Mouse (Mus musculus) granulocyte monocyte progenitor cell, adult 5-6 weeks (primary cell): ENCODE data around the gene Aicda. TPM values are rescaled to one million over a fixed set of nuclear protein-coding genes. Genes with fewer than 3 reads are reported as not detected.
"Not testable (repeated sequence)": the region's sequence is repeated elsewhere in the genome, so short reads cannot be mapped to it uniquely, and the experiment has no call there.

ENCODE experiments used
- ATAC-seq: replicated peaks from 2 replicates; pipeline ENCODE4 v1.8.0; 2016; ENCODE audit warnings: mild to moderate bottlenecking, moderate TSS enrichment, inconsistent platforms; ENCODE audit not compliant: poor library complexity, severe bottlenecking
- total RNA-seq, 2 experiments: library from RNA; stranded (forward) in 1 of 2; stranded (reverse) in 1 of 2; fragments of 200-712, 200-1000 nt in 1 of 2; fragments of >200 nt in 1 of 2; fragmentation: Nextera tagmentation in 1 of 2; gene quantifications; 2 replicates each; pipeline ENCODE4 v1.2.3; 2014 to 2017

Gene Aicda
- total RNA-seq (2014; fragmentation: Nextera tagmentation) (not detected in 2 replicates), total RNA-seq (2017) (not detected in 2 replicates)

DNA sequence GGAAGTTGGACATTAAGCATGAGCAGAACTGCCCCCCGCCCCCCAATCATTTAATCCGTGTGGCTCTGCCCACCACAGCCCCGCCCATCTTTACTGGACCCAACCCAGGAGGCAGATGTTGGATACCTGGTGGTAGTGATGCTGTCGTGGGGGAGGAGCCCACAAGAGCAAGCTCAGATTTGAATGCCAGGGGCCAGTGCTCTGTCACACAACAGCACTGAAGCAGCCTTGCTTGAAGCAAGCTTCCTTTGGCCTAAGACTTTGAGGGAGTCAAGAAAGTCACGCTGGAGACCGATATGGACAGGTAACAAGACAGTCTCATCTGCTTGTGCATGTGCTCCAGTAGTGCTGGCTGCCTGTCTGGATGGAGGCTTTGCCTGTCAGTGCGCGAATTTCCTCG, at the start of gene Aicda:
Gene Aicda (plus strand): TSS at position 196 of the 400 bp plus-strand sequence.
- ATAC-seq, result no peak

DNA sequence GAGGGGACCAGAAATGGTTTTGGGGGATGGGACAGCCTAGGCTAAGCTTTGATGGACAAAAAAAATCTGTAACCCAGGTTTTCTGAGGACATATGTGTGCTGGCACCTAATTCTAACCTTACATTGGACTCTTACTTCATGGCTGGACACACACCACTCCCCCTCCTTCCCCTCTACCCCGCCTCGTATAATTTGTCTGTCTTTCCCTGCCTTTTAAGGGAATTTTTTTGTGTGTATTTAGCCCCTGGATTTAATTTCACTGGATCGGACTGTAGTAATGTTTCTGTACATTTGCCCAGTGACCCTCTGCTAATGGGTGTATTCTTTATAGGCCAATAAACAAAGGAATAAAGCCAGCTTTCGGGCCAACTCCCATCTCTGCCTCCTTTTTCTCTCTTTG, 48.6 kb upstream of the Aicda start:
- ATAC-seq, result no peak

DNA sequence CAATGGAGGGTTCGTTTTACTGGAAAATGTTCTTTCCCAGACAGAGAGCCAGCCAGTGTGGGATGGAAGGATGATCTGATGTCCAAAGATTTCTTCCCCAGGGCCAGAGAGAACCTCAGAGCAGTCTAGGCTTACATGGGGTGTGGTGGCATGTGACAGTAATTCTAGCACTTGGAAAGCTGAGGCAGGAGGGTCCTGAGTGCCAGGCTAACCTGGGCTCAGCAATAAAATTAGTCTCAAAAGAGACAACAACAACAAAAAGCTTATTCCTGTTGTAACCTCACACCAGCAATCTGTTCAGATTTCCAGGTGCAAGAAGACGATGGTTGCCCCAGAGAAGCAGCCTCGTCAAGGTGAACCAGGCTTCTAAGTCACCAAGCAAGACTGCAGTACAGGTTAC, 48.1 kb upstream of the Aicda start, which contains the start of gene Mfap5:
Gene Mfap5 (plus strand): TSS at position 301 of the 400 bp plus-strand sequence.
- ATAC-seq, result no peak

DNA sequence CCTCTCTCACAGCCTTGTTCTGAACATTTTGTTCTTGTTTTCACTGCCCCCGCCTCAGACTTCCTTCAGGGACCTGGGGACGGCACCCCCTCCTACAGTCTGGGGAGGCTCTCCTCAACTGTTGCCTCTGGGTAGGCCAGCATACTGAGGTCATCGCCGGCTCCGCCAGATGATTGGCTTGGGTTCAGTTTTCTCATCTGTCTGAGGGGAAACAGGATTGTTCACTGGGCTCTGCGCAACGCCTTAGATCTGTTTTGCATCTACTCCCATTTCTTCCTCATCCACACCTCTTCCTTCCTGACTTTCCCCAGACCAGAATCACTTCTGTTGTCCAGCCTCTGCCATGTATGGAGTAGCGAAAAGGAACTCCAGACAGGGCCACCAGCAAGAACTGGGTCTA, 45.1 kb upstream of the Aicda start:
- ATAC-seq, result no peak

DNA sequence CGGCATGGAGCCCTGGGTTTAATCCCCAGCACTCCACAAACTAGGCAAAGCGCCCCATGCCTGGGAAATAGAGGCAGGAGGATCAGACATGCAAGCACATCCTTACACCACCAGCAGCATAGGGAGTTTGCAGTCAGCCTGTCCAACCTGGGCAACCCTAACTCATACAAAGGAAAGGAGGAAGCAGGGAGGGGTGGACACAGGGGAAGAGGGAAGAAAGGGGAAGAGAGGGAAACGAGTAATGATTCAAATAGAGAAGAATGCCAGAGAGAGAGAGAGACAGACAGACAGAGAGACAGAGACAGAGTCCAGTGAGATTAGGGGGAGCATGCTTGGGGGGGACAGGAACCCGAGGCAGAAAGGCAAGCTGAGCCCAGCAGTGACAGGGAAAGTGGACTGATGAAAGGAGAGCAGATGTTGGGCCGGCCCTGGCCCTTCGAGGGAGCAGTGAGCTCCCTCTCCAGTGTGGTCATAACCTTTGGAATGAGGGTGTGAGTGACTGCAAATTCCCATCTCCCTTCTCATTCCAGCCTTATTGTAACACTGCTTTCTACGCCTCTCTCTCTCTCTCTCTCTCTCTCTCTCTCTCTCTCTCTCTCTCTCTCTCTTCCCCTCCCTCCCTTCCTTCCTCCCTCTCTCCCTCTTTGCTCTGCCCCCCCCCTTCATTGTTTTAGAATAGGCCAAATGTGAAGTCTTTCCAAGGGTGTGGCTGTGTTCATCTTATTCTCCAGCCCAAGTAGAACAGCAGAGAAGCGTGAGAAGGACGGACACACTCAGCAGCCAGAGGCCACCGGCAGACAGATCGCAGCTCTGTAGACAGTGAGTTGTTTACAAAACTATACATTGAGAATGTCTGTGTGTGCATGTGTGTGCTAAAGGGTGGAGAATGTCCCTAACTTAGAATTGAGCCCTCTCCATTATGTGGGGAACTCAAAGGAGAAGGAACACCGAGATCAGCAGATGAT, 40.4 kb upstream of the Aicda start:
- ATAC-seq, result peak; percentile 75

DNA sequence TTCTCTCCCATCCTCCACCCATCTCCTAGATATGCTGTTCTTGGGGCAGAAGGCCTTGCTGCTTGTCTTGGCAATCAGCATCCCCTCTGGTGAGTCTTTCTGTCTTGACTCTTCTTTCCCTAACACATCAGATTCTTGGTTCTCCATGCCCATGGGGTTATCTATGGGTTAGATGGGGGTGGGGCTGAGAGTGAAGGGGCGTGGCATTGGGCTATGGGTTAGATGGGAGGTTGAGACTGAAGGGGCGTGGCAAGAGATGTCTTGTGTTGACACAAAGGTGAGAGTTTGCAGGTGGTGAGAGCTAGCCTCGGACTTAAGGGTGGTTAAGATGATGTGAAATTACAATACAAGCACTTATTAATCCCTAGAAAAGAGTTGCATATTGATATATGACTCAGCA, 39.3 kb upstream of the Aicda start:
- ATAC-seq, result no peak

DNA sequence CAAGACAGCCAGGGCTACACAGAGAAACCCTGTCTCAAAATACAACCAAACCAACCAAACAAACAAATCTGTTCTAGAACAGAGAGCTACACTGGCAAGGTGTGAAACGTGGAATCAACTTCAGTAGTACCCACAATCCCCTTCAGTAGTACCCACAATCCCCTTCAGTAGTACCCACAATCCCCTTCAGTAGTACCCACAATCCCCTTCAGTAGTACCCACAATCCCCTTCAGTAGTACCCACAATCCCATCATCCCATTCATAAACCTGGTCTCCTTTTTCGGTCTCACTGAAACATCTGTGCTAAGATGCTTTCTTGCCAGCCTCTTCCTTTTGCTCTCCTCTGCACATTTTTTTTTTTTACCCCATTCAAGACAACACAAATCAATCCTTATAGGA, 37.8 kb upstream of the Aicda start:
- not testable (repeated sequence) for ATAC-seq

DNA sequence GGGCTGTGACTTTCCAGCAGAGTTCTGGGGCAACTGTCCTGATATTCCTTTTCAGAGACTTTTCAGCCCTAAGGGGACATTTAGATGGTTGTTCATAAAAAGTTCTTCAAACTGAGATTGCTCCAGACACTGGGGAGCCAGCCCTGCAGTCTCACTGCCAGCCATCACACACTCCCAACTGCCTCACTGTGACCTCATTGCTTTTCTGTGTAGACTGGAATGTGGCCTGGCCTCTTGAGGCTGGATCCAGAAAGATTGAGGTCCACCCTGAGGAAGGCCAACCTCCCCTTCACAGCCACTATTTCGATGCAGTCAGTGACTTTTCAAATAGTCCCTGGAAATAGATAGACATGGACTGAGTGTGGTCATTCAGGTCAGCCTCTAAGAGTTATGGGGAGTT, 35.9 kb upstream of the Aicda start:
- no peak for ATAC-seq

DNA sequence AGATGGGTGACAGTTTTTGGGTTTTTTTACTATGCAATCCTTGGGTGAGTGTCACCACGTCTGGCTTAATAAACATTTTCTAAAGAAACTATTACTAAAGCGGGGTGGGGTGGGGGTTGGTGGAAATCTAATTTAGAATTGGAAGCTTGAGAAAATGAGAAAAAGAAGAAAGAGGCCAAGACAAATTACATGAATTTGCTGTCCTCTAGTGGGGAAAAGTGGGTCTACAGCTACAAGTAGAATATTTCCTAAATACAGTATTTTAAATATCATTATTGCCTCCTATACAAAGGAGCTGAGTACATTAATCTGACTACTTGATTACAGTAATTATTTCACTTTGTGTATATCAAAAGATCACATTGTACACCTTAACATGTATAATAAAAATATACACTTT, 34.2 kb upstream of the Aicda start:
- ATAC-seq, result no peak

DNA sequence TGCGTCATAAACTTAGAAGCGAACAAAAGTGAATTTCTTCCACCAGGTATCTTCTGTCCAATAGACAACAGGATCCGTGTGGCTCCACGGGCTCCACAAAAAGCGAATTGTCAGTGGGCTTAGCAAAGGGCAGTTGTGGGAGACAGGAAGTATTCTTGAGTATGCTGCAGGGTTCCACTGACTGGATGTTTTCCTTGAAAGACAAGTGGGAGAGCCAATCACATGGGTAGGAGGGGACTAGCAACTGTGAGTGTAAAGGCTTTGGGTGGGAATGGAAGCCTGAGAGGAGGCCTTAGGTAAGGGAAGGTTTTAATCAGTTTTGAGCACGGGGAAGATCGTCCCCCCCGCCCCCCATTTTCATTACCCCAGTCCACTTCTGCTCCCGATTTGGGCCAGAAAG, 31.0 kb upstream of the Aicda start:
- no peak; the same call in 1 of the 2 replicates for ATAC-seq

DNA sequence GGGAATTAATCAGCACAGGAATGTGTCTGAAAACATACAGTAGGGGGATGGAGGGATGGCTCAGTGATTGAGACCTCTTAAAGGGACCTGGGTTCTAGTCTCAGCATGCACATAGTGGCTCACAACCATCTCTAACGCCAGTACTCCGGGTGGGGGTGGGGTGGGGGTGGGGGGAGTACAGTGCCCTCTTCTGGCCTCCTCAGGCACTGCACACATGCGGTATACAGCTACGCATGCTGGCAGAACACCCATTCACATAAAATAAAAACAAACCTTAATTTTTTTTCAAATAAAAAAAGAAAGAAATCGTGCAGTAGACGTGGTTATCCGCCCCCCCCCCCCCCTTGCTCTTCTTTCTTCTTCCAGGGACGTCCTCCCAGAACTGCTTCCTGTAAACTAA, 30.3 kb upstream of the Aicda start:
- no peak for ATAC-seq

DNA sequence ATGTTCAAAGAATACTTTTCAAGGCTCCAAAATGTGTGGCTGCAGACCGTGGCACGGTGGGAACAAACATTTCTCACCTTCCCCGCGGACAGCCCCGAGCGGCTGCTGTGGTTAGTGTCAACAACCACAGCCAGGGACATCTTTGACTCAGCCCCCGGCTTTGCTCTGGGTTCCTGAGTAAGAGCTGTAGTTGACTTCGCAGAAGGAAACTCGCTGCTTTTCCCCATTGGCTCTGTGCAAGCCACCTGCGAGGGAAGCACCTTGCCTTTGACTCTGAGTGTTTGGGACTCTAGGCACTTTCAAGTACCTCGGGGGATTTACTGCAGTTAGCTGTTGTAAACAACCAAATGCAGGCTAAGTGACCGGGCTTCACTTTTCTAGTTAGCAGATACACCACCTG, 26.0 kb upstream of the Aicda start:
- ATAC-seq, result peak; percentile 51

DNA sequence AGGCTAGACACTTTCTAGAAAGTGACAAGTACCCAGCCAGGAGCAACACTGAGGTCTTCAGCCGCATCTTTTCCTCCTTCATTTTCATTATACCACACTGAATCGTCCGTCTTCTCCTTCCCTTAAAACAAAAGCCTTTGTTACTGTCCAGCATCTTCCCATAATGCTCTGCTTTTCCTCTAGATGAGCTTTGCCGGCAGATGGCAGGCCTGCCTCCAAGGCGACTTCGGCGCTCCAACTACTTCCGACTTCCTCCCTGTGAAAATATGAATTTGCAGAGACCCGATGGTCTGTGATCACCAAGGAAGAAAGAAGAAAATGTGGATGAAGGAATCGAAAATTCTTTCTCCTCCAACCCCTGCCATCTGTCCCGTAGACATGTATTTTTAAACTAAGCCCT, 25.5 kb upstream of the Aicda start:
- no peak for ATAC-seq

DNA sequence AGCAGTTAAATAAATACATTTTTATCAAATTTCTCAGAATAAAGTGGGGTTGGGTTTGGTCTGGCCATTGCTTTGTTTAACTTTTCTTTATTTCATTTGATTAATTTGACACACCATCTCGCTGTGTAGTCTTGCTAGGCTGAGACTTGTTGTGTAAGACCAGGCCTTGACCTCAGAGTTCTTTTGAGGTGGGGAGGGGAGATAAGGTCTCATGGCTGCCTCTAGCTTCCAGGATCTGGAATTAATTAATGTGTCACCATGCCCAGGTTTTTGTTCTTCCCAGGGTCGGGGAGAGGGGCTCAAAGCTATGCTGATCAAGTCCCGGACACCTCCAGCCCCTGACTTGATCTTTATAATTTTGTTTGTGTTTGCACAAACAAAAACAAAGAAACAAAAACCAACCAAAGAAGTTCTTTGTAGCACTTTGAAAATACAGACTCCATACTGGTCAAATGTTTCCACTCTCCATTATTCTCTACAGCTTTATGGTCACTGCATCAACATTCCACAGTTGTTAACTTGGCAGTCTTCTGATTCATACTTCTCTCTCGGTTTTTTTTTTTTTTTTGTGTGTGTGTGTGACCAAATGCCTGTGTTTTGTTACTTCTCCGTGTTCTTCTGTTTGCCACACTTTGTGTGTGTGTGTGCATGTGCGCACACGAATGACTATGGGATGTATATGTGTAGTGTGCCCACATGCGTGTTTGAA, 22.0 kb upstream of the Aicda start:
- ATAC-seq, result no peak

DNA sequence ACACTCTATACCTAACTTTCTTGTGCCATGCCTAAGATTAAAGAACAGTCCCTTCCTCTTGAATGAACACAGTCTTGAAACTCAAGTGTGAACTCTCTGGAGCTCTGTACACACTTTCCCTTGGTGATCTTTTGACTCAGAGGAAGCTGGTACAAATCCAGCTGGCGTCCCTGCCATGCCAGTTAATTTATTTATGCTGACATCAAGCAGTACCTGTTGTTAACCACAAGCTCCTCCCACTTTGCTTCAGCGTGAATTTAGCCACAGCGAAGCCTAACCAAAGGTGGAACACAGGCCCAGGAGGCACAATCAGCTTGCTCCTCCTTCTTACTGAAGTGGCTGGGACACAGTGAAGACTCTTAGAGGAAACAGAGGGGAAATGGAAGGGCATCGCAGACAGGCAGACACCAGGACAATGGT, 20.7 kb upstream of the Aicda start:
- ATAC-seq, result peak; percentile 79

DNA sequence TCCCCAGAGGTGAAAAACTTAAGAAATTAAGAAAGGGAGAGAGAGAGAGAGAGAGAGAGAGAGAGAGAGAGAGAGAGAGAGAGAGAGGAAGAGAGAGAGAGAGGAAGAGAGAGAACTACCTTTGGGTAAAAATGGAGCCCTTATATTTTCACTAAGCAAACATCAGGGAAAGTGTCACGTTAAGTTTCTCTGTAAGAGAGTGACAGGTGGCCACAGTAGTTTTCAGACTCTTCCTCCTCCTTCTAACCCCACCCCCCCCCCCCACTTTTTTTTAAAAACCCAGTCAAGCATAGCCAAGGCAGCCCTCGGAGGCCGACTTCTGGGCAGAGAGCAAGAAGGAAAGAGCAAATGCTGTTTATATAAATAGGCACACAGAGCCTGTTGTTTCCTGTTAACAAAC, 19.6 kb upstream of the Aicda start:
- ATAC-seq, result no peak

DNA sequence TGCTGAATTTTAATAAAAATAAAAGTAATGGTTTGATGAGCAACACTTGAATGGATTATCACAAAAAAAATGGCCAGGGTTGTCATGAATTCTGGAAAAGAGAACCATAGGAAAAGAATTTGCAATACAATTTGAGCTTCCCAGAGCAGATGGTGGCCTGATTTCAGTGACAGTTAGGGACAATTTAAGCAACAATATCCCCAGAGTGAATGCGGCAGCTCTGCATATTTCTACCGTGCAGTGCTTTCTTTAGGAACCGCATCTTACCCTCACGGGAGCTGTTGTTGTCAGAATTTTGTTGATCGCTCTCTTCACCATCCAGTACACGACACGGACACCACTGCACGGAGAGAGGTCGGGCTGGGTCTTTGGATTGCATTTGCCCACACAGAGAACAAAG, 14.0 kb upstream of the Aicda start:
- no peak for ATAC-seq

DNA sequence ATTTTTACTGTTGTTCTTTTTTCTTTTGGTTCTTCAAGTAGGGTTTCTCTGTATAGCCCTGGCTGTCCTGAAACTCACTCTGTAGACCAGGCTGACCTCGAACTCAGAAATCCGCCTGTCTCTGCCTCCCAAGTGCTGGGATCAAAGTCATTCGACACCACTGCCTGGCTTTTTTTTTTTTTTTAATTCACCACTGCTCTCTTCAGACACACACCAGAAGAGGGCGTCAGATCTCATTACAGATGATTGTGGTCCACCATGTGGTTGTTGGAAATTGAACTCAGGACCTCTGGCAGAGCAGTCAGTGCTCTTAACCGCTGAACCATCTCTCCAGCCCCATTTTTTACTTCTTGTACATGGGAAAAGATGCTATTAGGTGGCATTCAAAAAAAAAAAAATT, 11.1 kb upstream of the Aicda start:
- not testable (repeated sequence) for ATAC-seq

DNA sequence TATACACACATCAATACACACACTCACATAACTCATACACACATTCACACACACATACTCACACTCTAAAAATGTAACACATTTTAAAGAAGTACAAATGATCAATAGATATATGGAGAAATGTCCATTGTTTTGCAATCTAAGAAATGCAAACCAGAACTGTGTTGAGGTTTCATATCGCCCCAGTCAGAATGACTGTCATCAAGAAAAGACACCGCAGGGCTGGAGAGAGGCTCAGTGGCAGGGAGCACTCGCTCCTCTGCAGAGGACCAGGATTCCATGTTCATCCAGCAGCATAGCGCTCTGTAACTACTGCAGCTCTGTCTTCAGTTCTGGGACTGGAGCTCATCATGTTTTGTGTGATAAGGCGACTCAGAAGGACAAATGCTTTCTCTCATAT, 10.0 kb upstream of the Aicda start:
- peak; percentile 56 for ATAC-seq

DNA sequence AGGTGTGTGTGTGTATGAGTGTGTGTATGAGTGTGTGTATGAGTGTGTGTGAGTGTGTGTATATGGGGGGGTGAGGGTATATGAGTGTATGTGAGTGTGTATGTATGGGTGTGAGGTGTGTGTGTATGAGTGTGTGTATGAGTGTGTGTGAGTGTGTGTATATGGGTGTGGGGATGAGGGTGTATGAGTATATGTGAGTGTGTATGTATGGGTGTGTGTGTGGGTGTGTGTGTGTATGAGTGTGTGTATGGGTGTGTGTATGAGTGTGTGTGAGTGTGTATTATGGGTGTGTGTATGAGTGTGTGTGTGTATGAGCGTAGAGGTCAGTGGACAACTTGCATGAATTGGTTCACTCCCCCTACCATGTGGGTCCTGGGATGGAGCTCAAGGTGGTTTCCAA, 8.9 kb upstream of the Aicda start:
- ATAC-seq, result no peak

DNA sequence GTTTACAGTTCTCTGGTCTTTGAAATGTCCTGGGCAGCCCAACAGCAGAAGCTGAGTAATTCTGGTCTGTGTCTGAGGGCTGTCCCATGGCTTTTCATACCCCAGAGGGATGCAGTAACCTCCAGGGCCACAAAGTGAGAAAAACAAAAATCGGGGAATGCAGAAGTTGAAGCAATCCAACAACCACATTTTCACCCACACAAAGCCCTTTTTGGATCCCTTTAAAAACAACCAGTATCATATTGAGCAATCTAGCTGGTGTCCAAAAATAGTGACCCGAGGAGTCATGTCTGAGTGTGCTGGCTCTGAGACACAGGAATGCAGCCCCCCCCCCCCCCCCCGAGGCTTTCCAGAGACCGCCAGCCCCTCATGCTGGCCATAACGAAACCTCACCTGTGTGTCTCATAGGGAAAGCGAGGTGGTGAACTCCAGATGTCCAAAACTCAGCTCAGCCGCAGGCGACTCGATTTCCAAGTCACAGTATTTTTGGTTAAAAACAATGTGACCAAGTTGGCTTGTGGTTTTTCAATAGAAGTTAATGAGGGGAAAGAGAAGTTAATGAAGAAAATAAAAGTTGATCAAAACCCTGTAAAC, 8.2 kb upstream of the Aicda start:
- ATAC-seq, result peak; percentile 88
